Mouse (Mus musculus) embryo, embryonic 10 days (tissue): Measurements from ENCODE around the gene Rfx5.
"Not testable (repeated sequence)": the region's sequence is repeated elsewhere in the genome, so short reads cannot be mapped to it uniquely, and the experiment has no call there.

ENCODE experiments used
- DNase-seq: peaks from one replicate; pipeline ENCODE4 v3.0.0-alpha.2; 2015; ENCODE audit warnings: low spot score

Gene Rfx5

GRCm38 (mm10) chr3:94936147-94936546 lies 17.7 kb upstream of the Rfx5 start:
- DNase-seq: not testable (repeated sequence)

- not testable (repeated sequence) for DNase-seq
Measured at GRCm38 (mm10) chr3:94937194-94937593, 16.7 kb upstream of the Rfx5 start.

- DNase-seq: not testable (repeated sequence)
Measured at GRCm38 (mm10) chr3:94940033-94940432, 13.8 kb upstream of the Rfx5 start.

- DNase-seq: not testable (repeated sequence)
Measured at GRCm38 (mm10) chr3:94942211-94942967, 11.5 kb upstream of the Rfx5 start.

GRCm38 (mm10) chr3:94943706-94944105 lies 10.2 kb upstream of the Rfx5 start:
- DNase-seq: not testable (repeated sequence)

- DNase-seq: no peak
Measured at GRCm38 (mm10) chr3:94948066-94948614, 5.7 kb upstream of the Rfx5 start.

- no peak for DNase-seq
Measured at GRCm38 (mm10) chr3:94949645-94950044, 4.2 kb upstream of the Rfx5 start.

- no peak for DNase-seq
Measured at GRCm38 (mm10) chr3:94952806-94953205, 1.1 kb upstream of the Rfx5 start.

- DNase-seq: no peak
Measured at GRCm38 (mm10) chr3:94953384-94953763, 501 bp upstream of the Rfx5 start.

- no peak for DNase-seq
Measured at GRCm38 (mm10) chr3:94958295-94958694, 4.4 kb downstream of the Rfx5 start.

- no peak for DNase-seq
Measured at GRCm38 (mm10) chr3:94959871-94960270, 6.0 kb downstream of the Rfx5 start.

GRCm38 (mm10) chr3:94960322-94960721 lies 6.4 kb downstream of the Rfx5 start:
- no peak for DNase-seq

GRCm38 (mm10) chr3:94964989-94965388 lies 11.1 kb downstream of the Rfx5 start:
- no peak for DNase-seq

- no peak for DNase-seq
Measured at GRCm38 (mm10) chr3:94965878-94966277, 12.0 kb downstream of the Rfx5 start.

- DNase-seq: no peak
Measured at GRCm38 (mm10) chr3:94972552-94972951, 18.7 kb downstream of the Rfx5 start.

GRCm38 (mm10) chr3:94973620-94974019 lies 19.7 kb downstream of the Rfx5 start:
- no peak for DNase-seq

- no peak for DNase-seq
Measured at GRCm38 (mm10) chr3:94974026-94974527, 20.2 kb downstream of the Rfx5 start.

GRCm38 (mm10) chr3:94974528-94975422 lies 20.9 kb downstream of the Rfx5 start, which contains the start of gene Pi4kb:
Pi4kb (plus strand) TSS chr3:94974731.
- DNase-seq: peak; percentile 91

GRCm38 (mm10) chr3:94984312-94984711 lies 30.4 kb downstream of the Rfx5 start:
- DNase-seq: no peak

GRCm38 (mm10) chr3:94985513-94985912 lies 31.6 kb downstream of the Rfx5 start:
- DNase-seq: no peak

GRCm38 (mm10) chr3:94987578-94987977 lies 33.7 kb downstream of the Rfx5 start:
- DNase-seq: no peak

GRCm38 (mm10) chr3:94989159-94989761 lies 35.4 kb downstream of the Rfx5 start:
- no peak for DNase-seq
